In the genomic region with DNA sequence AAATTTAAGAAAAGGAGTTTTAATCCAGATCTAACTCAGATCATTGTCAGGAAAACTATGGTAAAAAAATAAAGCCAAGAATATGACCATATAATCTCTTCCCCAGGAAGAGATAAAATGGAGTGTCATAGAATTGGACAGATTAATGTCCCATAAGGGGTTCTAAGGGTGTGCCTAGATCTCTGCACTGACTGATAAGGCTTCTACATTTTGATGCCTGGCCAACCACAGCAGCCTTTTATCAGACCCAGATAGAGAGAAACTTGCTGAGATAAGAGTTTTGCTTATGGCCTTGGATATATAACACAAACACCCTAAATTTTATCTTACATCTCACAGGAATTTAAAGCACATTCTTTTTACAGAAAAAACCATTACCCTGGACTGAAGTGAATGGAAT, we compare ENCODE assay signal across 28 mouse cellular contexts.
"Had no signal": no experiment of that assay in that cellular context is flagged by ENCODE, and none has a peak within 500 bp of the region (broad histone marks: within the 10 kb centered on the region; RNA-seq: fewer than 3 reads in every experiment).

No protein-coding gene starts in this region.

- ATAC-seq: forebrain, embryonic 13.5 days; forebrain, embryonic 14.5 days; forebrain, embryonic 15.5 days; forebrain, embryonic 16.5 days; forebrain, postnatal 0 days had no signal

- H3K4me2 ChIP-seq: embryonic facial prominence, embryonic 12.5 days; embryonic facial prominence, embryonic 13.5 days; embryonic facial prominence, embryonic 15.5 days; forebrain, embryonic 12.5 days; forebrain, embryonic 13.5 days; forebrain, embryonic 15.5 days had no signal

- H3K27me3 ChIP-seq: embryonic facial prominence, embryonic 12.5 days; embryonic facial prominence, embryonic 13.5 days; embryonic facial prominence, embryonic 15.5 days; forebrain, embryonic 12.5 days; forebrain, embryonic 13.5 days; forebrain, embryonic 15.5 days had no signal

- H3K9ac ChIP-seq: embryonic facial prominence, embryonic 12.5 days; embryonic facial prominence, embryonic 13.5 days; embryonic facial prominence, embryonic 15.5 days; forebrain, embryonic 12.5 days; forebrain, embryonic 13.5 days; forebrain, embryonic 15.5 days; forebrain, postnatal 0 days had no signal

- H3K36me3 ChIP-seq: embryonic facial prominence, embryonic 10.5 days; embryonic facial prominence, embryonic 12.5 days; embryonic facial prominence, embryonic 13.5 days; embryonic facial prominence, embryonic 15.5 days; forebrain, embryonic 10.5 days; forebrain, embryonic 12.5 days; forebrain, embryonic 15.5 days had no signal

- H3K9me3 ChIP-seq: embryonic facial prominence, embryonic 10.5 days; embryonic facial prominence, embryonic 12.5 days; embryonic facial prominence, embryonic 13.5 days; embryonic facial prominence, embryonic 15.5 days; forebrain, embryonic 10.5 days; forebrain, embryonic 12.5 days; forebrain, embryonic 13.5 days; forebrain, embryonic 15.5 days had no signal

- DNase-seq: cerebellum, adult 8-10 months; cerebellum, adult 9-10 months; cerebellum, adult 9-11 months; cerebellum, postnatal 10 days; cerebellum, postnatal 14 days; cerebellum, postnatal 25 days; cerebellum, postnatal 36 days; embryo, embryonic 11 days; forebrain, postnatal 0 days; gastrocnemius, adult 2 months; gastrocnemius, postnatal 10 days; gastrocnemius, postnatal 14 days; gastrocnemius, postnatal 25 days; gastrocnemius, postnatal 36 days; heart, adult 11 months; heart, adult 18-20 months; heart, adult 2 months had no signal

- H3K4me1 ChIP-seq: embryonic facial prominence, embryonic 10.5 days; embryonic facial prominence, embryonic 12.5 days; embryonic facial prominence, embryonic 13.5 days; embryonic facial prominence, embryonic 15.5 days; forebrain, embryonic 12.5 days; forebrain, embryonic 13.5 days; forebrain, embryonic 15.5 days had no signal

- H3K4me3 ChIP-seq: embryonic facial prominence, embryonic 10.5 days; embryonic facial prominence, embryonic 12.5 days; embryonic facial prominence, embryonic 13.5 days; embryonic facial prominence, embryonic 15.5 days; erythroblast, embryonic 14.5 days; forebrain, embryonic 10.5 days; forebrain, embryonic 12.5 days; forebrain, embryonic 13.5 days; forebrain, embryonic 15.5 days; gastrocnemius, adult 2 months; heart, adult 2 months had no signal

- H3K27ac ChIP-seq: embryonic facial prominence, embryonic 10.5 days; embryonic facial prominence, embryonic 12.5 days; embryonic facial prominence, embryonic 13.5 days; embryonic facial prominence, embryonic 15.5 days; forebrain, embryonic 10.5 days; forebrain, embryonic 12.5 days; forebrain, embryonic 13.5 days; forebrain, embryonic 15.5 days; gastrocnemius, adult 2 months; heart, adult 2 months had no signal
